Mouse (Mus musculus) bone marrow, adult 2 months (tissue): ENCODE data around the gene Zfp687.

ENCODE experiments used
- CTCF ChIP-seq: fragments of 200-500 bp; IDR thresholded peaks from 2 replicates; pipeline ENCODE4 v1.5.1; 2011; ENCODE audit warnings: low read length, control low read depth; ENCODE audit not compliant: control insufficient read depth, insufficient read depth
- POLR2A ChIP-seq: fragments of 200-500 bp; IDR thresholded peaks from 2 replicates; pipeline ENCODE4 v1.6.1; 2011; ENCODE audit warnings: low read depth, mild to moderate bottlenecking, control low read depth, low read length, borderline replicate concordance; ENCODE audit not compliant: control insufficient read depth

GRCm38 (mm10) chr3:95027057-95027645 lies 11.9 kb upstream of the Zfp687 start:
- TF ChIP-seq POLR2A (no peak), CTCF (no peak)
